Mouse (Mus musculus) mouse embryonic stem cell (cell line): ENCODE data around the gene Zfp541.

Experiments
- in situ Hi-C, 2 experiments: fragments of 300-500 bp; cut with MboI; formaldehyde crosslinking; loops; 1 replicate in 1 of 2; 3 replicates in 1 of 2; pipeline ENCODE4 v1.14.3; 2019 to 2020; ENCODE audit warnings: low sequenced_read_pairs in 2 of 2, low pct_unique_long_range_greater_than_20kb in 1 of 2, mixed read lengths in 1 of 2; ENCODE audit not compliant: unreplicated experiment in 1 of 2

The Zfp541 gene

GRCm38 (mm10) chr7:16056459-16057135, 5.0 kb upstream of the Zfp541 start:
- in situ Hi-C loops, result no loop called here

GRCm38 (mm10) chr7:16057136-16057534, 4.5 kb upstream of the Zfp541 start:
- in situ Hi-C loops, result no loop called here

DNA sequence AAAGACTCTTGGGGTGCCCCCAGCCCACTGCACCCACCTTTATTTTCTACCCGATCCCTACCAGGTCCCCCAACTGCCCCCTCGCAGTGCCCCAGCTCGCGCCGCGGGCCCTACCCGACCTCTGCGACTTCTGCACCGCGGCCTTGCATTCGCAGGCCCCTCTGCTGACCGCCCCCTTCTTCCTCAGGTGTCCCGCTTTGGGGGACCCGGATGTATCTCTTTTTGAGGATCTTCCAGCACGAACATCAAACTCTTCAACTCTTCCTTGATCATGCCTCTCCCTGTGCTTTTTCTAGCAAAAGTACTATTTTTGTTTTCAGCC, 446 bp downstream of the Zfp541 start:
- in situ Hi-C loops, result no loop called here

DNA sequence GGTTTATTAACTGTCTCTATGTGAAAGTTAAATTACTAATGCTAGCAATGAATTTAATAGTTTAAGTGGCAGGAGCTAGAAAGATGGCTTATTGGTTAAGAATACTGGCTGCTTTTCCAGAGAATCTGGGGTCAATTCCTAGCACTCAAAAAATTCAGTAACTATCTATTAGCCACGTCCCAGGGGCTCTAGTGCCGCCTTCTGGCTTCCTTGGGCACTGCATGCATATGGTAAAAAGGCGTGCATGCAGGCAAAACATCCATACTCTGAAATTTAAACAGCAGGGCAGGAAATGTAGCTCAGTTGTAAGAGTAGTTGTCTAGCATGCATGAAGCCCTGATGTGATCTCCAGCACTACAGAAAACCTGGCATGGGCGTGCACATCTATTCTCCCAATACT, 1.9 kb downstream of the Zfp541 start:
- in situ Hi-C loops, result no loop called here

DNA sequence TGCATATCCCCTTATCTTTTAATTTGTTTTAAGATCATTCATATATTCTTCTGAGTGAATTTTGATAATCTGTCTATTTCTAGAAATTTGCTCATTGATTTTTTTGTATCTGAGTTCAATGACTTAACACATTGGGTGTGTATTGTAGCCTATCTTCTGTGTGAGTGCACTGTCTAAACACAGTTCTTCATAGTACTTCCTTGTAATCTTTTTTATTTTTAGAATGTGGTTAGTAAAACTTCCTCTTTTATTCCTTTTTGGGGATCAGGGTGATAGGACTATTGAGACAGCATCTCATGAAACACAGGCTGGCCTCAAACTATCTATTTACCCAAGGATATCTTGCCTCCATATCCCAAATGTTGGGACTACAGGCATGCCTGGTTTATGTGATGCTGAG, 9.2 kb downstream of the Zfp541 start:
- in situ Hi-C loops, result no loop called here

DNA sequence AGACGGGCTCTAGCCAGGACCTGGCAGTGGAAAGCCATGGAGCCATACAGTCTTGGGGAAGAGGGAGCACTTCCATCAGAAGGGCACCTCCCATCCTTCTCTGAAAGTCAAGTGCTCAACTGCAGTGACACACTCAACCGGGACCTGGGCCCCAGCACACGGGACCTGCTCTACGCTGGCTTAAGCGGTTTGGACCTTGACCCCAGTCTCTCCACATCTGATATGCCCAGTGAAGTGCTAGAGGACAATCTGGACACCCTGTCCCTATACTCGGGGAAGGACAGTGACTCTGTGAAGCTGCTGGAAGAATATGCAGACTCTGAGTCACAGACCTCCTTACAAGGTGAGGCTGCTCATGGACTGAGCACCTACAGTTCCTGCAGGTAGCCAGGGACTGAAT, 10.3 kb downstream of the Zfp541 start:
- in situ Hi-C loops, result no loop called here

DNA sequence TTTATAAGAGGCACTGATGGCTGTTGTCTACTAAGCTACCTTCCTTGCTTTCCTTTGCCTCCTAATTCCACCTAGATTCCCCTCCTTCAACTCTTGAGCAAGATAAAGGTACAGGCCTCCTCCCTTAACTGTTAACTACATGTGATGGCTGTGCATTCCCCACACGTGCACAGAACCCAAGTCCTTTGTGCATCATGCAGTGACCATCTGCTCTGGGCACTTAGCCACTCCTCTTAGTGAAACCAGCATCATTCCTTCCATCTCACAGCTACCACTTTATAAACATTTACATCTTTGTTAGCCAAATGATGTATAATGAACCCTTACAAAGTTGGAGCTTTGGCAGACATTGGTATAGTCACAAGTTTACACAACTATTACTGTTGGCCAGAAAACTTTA, 18.3 kb downstream of the Zfp541 start:
- in situ Hi-C loops, result no loop called here

DNA sequence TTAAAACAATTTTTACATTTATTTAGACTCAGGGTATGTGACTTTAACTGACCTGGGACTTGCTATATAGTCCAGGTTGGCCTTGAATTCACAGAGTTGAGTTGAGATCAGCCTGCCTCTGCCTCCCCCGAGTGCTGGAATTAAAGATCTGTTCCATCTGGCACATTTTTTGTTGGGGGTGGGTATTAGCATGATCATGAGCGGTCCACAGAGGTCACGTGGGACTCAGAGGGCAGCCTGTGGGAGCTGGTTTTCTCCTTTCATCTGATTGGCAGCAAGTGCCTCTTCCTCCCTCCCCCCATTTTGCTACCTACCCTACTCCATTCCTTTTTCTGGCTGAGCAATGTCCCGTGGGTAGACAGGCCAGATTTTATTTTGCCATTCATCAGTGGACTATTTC, 19.0 kb downstream of the Zfp541 start:
- in situ Hi-C loops, result no loop called here

DNA sequence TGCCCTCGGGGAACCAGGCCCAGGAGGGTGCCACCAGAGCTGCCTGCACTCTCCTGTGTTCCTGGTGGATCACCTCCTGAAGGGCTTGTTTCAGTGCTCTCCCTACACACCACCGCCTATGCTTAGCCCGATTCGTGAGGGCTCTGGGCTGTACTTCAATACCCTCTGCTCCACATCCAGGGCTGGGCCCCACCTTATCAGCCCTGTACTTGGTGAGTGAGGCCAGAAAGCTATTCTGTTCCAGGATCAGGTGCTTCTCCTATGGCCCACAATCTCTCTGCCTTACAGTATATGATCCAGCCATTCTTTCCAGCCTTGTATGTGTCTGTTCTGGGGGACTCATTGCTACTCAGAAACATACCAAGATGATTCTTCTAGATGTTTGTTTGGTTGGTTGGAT, 21.7 kb downstream of the Zfp541 start:
- in situ Hi-C loops, result no loop called here

DNA sequence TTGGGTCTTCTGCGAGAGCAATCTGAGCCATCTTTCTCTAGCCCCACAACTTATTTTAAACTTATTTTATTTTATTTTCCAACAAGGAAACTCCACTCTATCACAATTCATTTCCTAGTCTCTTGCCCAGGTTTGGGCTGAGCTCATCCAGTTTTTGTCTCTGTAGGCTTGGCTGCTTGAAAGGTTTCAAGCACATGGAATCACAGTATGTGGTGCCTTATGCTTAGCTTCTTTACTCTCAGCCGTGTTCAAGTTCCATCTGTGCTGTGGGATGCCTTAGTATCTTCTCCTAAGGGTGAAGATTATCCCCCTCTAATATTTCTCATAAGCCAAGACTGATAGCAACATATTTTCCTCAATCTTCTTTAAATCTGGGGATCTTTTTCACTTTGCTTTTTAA, 26.0 kb downstream of the Zfp541 start:
- in situ Hi-C loops, result no loop called here

- in situ Hi-C loops, result no loop called here
Observed at GRCm38 (mm10) chr7:16094592-16094991, 33.0 kb downstream of the Zfp541 start.

DNA sequence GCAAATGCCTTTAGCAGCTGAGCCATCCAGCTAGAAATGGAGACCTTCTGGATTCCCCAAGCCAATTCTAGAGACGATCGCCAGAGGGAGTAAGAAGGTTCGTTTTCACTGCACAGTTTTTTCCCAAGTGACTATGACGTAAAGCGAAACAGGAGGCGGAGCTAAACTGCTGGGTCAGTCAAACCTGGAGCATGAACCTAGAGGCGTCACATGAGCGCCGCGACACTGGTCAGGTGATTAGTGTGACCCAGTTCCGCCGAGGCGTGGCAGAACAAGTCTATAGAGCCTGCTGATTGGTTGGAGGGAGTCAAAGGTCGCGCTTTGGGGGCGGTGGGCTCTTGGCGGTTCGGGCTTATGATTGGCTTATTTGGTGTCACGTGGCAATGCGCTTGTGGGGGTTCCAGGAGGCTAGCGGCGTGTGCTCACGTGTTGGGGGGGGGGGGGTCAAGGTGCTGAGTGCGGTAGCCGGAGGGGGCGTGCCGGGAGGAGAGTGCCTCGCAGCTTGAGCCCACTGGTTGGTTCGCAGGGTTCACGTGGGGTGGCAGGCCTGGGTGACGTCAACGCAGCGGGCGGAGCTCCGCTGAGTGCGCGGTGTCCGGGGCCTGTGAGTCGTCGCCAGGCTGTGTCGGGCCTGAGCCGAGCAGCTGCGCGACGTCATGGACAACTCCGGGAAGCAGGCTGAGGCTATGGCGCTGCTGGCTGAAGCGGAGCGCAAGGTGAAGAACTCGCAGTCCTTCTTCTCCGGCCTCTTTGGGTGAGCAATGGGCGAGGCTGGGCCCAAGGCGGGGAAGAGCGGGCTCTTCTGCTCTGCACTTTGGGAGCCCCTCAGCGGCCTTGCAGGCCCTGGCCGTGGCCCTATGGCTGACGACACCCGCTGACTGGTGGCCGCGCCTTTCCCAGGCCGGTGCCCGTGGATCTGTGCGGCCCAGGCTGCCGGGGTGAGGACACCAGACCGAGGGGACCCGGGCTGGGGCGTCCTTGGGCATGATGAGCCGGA, 36.7 kb downstream of the Zfp541 start, which contains the start of gene Napa:
TSS of gene Napa (plus strand) at position 438 of the 997 bp plus-strand sequence.
- in situ Hi-C loops, result no loop called here

DNA sequence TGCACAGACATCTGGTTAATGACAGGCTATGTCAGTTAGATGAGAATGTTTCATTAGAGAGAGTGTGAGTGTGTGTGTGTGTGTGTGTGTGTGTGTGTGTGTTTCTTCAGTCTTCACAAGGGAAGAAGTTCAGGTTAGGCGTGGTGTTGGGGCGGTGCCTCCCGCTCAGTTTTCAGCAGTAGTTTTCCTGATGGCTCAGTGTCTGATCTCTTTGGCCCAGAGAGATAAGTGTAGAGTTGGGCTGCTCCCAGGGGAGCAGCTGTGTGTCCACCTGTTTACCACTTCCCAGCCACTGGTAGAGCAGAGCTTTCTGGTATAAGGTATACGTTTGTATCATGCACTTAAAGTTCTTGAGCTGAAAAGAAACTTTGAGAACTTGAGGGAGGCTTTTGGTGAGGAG, 38.3 kb downstream of the Zfp541 start:
- in situ Hi-C loops, result no loop called here

DNA sequence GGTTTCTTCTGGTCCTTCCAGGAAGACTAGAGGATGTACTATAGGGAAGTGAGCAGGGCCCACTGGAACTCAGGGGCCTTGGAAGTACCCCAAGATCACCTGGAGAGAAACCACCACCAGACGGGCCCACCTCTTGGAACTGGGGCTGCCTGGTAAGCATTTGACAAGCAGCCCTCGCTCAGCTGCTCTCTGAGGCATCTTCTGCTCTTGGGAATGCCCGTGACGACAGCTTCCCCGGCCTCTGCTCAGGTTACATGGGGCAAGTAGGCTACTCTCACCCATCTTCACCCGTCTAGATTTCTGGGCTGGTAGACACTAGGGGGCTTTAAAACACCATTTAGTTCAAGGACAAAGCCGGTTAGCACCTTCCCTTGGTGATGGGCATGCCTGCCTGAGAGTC, 39.5 kb downstream of the Zfp541 start:
- in situ Hi-C loops, result no loop called here

DNA sequence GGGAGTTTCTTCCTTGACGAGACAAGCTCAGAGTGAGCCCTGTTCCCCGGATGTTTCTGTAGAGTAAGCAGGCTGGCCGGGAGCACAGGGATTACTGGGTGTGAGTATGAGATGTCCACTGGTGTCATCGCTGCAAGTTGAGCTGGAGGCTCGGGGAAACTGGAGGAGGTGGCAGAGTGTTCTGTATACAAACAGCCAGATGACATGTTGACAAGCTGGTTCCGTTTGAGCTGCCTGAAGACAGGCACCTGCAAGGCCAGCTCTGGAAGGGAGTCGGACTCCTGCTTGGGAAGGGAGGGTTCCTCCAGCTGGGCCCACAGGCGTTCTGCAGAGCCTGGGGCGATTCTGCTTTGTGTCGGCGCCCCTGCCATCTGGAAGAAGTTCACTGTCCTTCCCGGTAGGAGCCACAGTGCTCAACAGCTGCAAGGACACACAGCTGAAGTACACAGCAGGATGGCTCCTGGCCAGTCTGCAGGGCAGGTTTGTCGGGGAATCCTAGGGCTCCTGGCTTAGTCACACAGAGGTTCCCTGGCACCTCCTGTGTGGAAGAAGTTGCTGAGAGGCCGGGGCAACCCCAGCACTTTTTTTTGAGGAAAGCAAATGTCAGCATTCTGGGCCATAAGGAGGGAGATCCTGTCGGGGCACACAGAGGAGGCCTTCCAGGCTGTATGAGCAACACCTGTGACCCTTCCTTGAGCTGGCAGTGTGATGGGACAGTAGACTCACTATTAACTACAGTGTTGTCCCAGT, 40.3 kb downstream of the Zfp541 start:
- in situ Hi-C loops, result no loop called here

DNA sequence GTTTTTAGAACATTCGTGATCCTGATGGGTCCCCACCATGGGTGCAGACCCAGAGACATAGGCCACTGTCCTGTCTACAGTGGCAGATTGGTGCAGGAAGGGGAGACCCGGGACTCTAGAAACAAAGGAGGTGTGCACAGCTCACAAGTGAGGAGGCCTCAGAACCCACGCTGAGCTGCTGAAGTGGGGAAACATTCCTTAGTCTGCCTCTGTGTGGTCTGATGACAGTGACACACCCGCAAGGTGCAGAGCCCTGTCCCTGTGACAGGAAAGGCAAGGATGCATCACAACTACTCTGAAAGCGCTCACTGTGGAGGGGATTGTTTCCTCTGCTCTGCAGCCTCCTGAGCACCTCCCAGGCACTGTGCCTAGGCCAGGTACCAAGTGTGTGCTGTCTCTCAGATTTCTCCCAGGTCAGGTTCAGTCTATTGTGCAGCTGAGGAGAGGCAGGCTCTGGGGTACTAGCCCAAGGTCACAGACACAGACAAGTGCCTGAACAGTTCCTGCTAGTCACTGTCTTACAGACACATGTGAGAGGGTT, 41.1 kb downstream of the Zfp541 start:
- in situ Hi-C loops, result no loop called here

GRCm38 (mm10) chr7:16103760-16104159, 42.1 kb downstream of the Zfp541 start:
- in situ Hi-C loops, result no loop called here

DNA sequence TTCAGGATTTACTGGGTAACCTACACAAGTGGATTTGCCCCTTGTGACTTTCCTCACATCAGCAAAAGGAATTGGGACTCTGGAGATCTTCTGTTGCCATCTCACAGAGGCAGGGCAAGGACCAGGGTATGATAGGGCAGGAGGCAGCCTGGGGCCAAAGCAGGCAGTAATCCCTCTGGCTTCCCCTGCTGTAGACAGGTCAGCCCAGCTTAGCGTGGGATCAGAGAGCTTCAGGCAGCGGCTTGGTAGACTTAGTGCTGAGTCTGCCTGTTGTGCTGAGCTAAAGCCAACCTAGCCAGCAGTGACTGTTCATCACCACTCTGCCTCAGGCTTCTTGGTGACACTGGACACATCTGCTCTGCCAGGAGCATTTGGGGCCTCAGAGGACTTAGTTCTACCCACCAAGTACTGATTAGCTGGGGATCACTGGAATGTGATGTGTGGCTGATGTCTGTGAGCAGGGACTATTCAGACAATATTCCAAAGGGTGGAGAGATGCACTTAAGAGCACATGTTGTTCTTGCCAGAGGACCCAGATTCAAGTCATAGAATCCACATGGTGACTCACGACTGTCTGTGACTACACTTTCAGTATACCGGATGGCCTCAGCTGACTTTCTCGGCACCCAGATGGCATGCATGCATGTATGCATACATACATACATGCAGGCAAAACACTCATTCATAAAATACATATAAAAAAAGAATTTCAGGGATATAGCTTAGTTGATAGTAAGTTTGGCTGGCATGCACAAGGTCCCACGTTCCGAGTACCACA, 43.2 kb downstream of the Zfp541 start:
- in situ Hi-C loops, result no loop called here
